Mouse (Mus musculus): Measurements from ENCODE around the gene Tmprss11f. TPM values are rescaled to one million over a fixed set of nuclear protein-coding genes. Genes with fewer than 3 reads are reported as not detected.

Tmprss11f gene
- not detected for polyA plus RNA-seq (2014; fragmentation: Illumina TruSeq; extraction: RNeasy Lipid Tissue Mini Kit (QIAGEN cat#74804))

DNA sequence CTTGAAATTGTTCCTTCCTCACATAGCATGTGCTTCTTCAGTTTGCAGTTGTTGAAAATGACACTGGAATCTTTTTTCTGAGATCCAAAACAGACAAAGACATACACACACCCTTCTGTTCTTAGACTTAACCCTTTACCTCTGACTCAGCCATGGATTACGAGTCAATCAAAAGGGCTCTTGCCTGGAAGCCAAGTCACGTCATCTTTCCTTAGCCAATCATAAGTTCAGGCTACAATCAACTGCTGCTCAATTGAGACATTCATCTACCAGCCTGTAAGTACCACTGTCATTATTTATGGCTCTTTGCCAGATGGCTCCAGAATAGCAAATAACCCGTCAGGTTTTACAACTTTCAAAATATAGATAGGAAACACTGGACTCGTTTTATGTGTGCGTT lies at the start of gene Tmprss11f:
Gene Tmprss11f (minus strand): TSS at position 101 of the 400 bp plus-strand sequence.

DNA sequence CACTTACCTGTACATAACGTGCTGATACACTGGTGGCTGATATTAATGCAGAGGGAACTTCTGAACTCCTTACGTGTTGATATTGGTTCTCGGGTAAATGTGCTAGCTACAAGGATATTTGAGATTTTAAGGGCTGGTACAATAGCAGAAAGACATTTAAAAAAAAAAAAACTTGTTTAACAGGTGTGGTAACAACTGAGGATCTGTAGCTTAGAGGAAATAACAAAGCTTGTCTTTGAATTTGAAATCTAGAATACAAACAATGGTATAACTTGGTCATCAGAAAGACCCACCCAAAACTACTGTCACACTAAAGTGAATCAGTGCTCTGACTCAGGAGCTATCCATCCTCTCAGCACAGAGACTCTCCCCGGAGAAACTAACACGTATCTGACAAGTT lies 44.0 kb upstream of the Tmprss11f start, which contains the start of gene Tmprss11b:
Gene Tmprss11b (minus strand): TSS at position 101 of the 400 bp plus-strand sequence.

DNA sequence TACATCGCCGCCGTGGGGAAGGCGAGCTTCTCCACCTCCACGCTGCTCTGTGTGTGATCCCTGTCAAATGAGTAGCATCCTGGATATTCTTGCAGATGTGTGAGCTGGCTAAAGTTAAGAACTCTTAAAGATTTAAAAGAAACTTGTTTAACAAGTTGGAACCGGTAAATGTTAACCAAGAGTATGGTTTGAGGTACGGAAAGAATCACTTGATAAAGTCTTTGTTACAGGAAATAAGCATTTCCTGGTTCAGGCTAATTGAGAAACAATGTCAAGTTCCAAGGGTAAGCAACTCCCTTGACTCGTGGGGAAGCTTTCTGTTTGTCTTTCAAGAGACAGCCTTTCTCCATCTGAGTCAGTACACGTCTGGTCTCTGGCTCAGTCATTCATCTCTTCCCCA lies 113.7 kb downstream of the Tmprss11f start, which contains the start of gene Tmprss11g:
Gene Tmprss11g (minus strand): TSS at position 101 of the 400 bp plus-strand sequence.

Other genes with a start within 250 kb of the Tmprss11f start
- 3.0 TPM for gene Tmprss11a, start 163.4 kb downstream of the Tmprss11f start, polyA plus RNA-seq (2014; fragmentation: Illumina TruSeq; extraction: RNeasy Lipid Tissue Mini Kit (QIAGEN cat#74804))
- 0.17 TPM for gene Tmprss11g, start 113.8 kb downstream of the Tmprss11f start, polyA plus RNA-seq (2014; fragmentation: Illumina TruSeq; extraction: RNeasy Lipid Tissue Mini Kit (QIAGEN cat#74804))
- not detected for gene Tmprss11b, start 43.9 kb upstream of the Tmprss11f start, polyA plus RNA-seq (2014; fragmentation: Illumina TruSeq; extraction: RNeasy Lipid Tissue Mini Kit (QIAGEN cat#74804))
- gene Tmprss11e, start 113.4 kb upstream of the Tmprss11f start, polyA plus RNA-seq (2014; fragmentation: Illumina TruSeq; extraction: RNeasy Lipid Tissue Mini Kit (QIAGEN cat#74804)): not detected
- gene Ythdc1, start 171.8 kb upstream of the Tmprss11f start, polyA plus RNA-seq (2014; fragmentation: Illumina TruSeq; extraction: RNeasy Lipid Tissue Mini Kit (QIAGEN cat#74804)): 259 TPM